Mouse (Mus musculus) limb, embryonic 12.5 days (tissue): ENCODE data around the gene Aldh1l2. TPM values are rescaled to one million over a fixed set of nuclear protein-coding genes. Genes with fewer than 3 reads are reported as not detected.
"Not testable (repeated sequence)": the region's sequence is repeated elsewhere in the genome, so short reads cannot be mapped to it uniquely, and the experiment has no call there.

Source experiments
- ATAC-seq: fragments of 200-750 bp; cut with Nextera tagmentation; 2 replicates; pipeline ENCODE4 v1.8.0; 2017; ENCODE audit warnings: low read depth, moderate TSS enrichment; ENCODE audit not compliant: insufficient number of reproducible peaks, insufficient read depth, low FRiP score, low TSS enrichment
- H3K27ac ChIP-seq: fragments of 300-500 bp; sonication (generic); 2 replicates; pipeline ENCODE4 v1.5.1; 2016; ENCODE audit warnings: mild to moderate bottlenecking, moderate library complexity
- H3K27me3 ChIP-seq: fragments of 300-500 bp; sonication (generic); 2 replicates; pipeline ENCODE4 v1.6.1; 2016; ENCODE audit warnings: mild to moderate bottlenecking, moderate library complexity
- H3K36me3 ChIP-seq: fragments of 300-500 bp; sonication (generic); 2 replicates; pipeline ENCODE4 v1.6.1; 2016; ENCODE audit warnings: mild to moderate bottlenecking, moderate library complexity
- H3K4me1 ChIP-seq: fragments of 300-500 bp; sonication (generic); replicated peaks from 2 replicates; pipeline ENCODE4 v1.6.1; 2016
- H3K4me2 ChIP-seq: fragments of 300-500 bp; sonication (generic); 2 replicates; pipeline ENCODE4 v1.6.1; 2016; ENCODE audit warnings: mild to moderate bottlenecking, moderate library complexity
- H3K4me3 ChIP-seq: fragments of 300-500 bp; sonication (generic); replicated peaks from 2 replicates; pipeline ENCODE4 v1.5.1; 2016; ENCODE audit warnings: mild to moderate bottlenecking
- H3K9ac ChIP-seq: fragments of 300-500 bp; sonication (generic); replicated peaks from 2 replicates; pipeline ENCODE4 v1.6.1; 2016; ENCODE audit warnings: mild to moderate bottlenecking, moderate library complexity
- H3K9me3 ChIP-seq: fragments of 300-500 bp; sonication (generic); 2 replicates; pipeline ENCODE4 v1.6.1; 2016; ENCODE audit warnings: mild to moderate bottlenecking, moderate library complexity
- WGBS: fragments of 180-500 bp; shearing (Covaris S2); methylation state at CpG from one replicate; pipeline ENCODE4 v1.1.7; 2016; 5-methylcytosine and 5-hydroxymethylcytosine counted together
- polyA plus RNA-seq: library from polyadenylated mRNA; unstranded; fragments of >200 nt; fragmentation: Nextera tagmentation; extraction: Ambion mirVana; gene quantifications from 2 replicates; pipeline ENCODE4 v1.2.1, GENCODE M21; 2016

Gene Aldh1l2
- polyA plus RNA-seq, 1 experiment from 2014 or later = 2.1 TPM

DNA sequence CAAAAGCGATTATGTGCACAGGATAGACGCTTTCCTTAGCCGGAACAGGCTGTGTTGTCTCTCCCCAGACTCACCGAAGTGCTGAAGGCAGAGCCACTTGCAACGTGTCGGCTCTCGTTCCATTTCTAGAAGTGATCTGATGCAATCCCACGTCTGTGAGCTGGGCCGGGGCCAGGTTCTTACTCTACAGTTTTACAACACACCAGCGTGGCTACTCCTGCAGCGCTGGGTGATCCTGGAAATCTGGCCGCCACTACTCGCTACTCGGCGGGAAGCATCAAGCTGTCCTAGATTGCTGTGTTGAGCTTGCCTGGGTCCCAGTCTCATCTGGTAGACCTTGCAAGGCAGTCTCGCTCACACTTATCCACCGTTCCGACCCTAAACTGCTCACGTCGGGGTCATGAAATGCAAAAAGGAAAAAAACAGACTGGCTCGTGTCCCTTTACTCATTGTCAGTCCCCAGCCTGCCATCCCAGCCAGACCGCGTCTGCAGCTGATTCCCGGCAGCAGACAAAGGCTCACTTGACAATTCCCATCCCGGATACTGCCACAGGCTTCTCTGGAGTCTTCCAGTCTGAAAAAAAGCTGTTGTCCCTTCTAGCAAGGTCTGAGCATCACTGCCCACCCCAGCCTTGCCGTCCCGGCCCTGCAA lies 556 bp downstream of the Aldh1l2 start:
- Histone ChIP-seq H3K36me3 (no peaks in the 10 kb centered on the region), H3K9ac (peak overlapping the region; percentile 61), H3K4me2 (peak overlapping the region; percentile 97), H3K27me3 (peaks cover 27% of the 10 kb centered on the region), H3K9me3 (no peaks in the 10 kb centered on the region), H3K4me1 (no peaks in the 10 kb centered on the region), H3K27ac (no peak overlapping the region), H3K4me3 (peak overlapping the region; percentile 57)
- ATAC-seq = peak; percentile 67
- 5% methylated on average over 27 of the region's 27 CpGs for whole genome bisulfite sequencing

DNA sequence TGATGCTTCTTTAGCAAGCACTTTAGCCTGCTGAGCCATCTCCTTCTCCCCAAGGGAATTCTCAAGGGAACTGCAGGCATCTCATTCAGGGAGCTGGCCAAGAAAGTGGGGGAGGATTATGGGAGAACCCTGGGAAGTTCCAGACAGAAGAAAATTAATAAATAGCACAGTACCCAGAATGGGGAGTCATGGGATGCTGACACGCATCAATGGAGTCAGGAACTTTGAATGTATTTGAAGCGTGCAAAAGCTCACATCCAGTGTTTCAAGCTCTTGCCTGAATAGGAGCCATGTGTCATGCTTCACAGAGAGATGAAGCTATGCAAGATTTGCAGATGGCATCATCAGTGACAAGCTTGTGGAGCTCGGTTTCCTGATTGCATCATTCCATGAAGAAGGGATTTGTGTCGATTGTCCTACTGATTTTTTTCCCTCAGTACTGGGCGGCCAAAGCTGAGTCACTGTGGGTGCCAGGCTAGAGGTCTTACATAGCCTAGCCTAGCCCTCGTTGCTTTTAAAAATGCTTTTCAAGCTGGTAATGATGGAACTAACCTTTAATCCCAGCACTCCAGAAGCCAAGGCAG lies 3.5 kb downstream of the Aldh1l2 start:
- H3K4me1 ChIP-seq = no peaks in the 10 kb centered on the region
- no peak overlapping the region for H3K9ac ChIP-seq
- no peak overlapping the region for H3K4me3 ChIP-seq
- 85% methylated on average over 6 of the region's 6 CpGs for WGBS
- H3K4me2 ChIP-seq = no peak overlapping the region
- H3K27me3 ChIP-seq = peaks cover 24% of the 10 kb centered on the region
- ATAC-seq = no peak
- H3K36me3 ChIP-seq = no peaks in the 10 kb centered on the region
- H3K27ac ChIP-seq = no peak overlapping the region
- no peaks in the 10 kb centered on the region for H3K9me3 ChIP-seq

DNA sequence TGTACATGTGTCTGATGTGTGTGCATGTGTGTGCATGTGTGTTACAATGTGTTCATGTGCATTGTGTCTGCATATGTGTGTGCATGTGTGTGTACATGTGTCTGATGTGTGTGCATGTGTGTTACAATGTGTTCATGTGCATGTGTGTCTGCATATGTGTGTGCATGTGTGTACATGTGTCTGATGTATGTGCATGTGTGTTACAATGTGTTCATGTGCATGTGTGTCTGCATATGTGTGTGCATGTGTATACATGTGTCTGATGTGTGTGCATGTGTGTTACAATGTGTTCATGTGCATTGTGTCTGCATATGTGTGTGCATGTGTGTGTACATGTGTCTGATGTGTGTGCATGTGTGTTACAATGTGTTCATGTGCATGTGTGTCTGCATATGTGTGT lies 9.7 kb downstream of the Aldh1l2 start:
- H3K4me1 ChIP-seq = not testable (repeated sequence)

DNA sequence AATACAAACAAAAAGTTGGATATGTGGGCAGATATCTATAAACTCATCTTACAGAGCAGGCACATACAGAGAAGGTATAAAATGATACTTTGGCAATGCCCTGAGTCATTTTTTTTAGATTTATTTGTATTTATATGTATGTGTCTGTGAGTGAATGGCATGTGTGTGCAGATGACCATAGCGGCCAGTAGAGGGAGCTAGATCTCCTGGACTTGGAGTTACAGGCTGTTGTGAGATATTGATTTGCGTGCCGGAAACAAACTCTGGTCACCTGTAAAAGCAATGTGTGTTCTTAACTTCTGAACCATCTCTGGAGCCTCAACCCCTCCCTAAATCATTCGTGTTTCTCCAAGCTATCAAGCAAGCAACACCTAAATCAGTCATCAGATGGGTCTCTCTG lies 12.9 kb downstream of the Aldh1l2 start:
- Histone ChIP-seq H3K9ac (no peak overlapping the region), H3K4me2 (no peak overlapping the region), H3K9me3 (no peaks in the 10 kb centered on the region), H3K27me3 (no peaks in the 10 kb centered on the region), H3K27ac (no peak overlapping the region), H3K4me1 (no peaks in the 10 kb centered on the region), H3K4me3 (no peak overlapping the region), H3K36me3 (no peaks in the 10 kb centered on the region)
- ATAC-seq = no peak
- WGBS = 85% methylated on average over 4 of the region's 4 CpGs

More for the DNA sequence above, 9.7 kb downstream of the Aldh1l2 start:
- H3K36me3 ChIP-seq, H3K9me3 ChIP-seq, ATAC-seq, H3K9ac ChIP-seq, H3K4me3 ChIP-seq, H3K27ac ChIP-seq, H3K4me2 ChIP-seq, H3K27me3 ChIP-seq: not testable (repeated sequence)

DNA sequence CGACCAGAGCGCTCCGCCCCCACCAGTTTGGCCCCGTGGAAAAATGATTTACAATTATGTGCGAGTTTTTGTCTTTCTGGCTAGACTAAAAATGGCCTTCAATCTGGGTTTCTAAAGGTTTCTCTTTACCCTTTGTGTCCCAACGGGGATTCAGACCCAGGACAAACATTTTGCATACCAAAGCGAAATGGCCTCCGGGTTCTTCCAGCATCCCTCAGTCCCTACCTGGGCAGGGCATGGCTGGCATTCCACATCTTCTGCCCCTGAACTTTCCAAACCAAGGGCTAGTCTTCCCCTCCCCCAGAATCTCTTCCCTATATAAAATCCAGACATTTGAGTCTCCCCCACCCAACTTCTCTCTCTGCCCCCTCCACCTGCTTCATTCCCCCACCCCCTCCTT lies 20.2 kb downstream of the Aldh1l2 start:
- WGBS = 86% methylated on average over 8 of the region's 8 CpGs
- no peak overlapping the region for H3K4me2 ChIP-seq
- no peak overlapping the region for H3K9ac ChIP-seq
- H3K27me3 ChIP-seq = no peaks in the 10 kb centered on the region
- H3K4me3 ChIP-seq = no peak overlapping the region
- no peak overlapping the region for H3K27ac ChIP-seq
- no peaks in the 10 kb centered on the region for H3K4me1 ChIP-seq
- ATAC-seq = no peak
- no peaks in the 10 kb centered on the region for H3K36me3 ChIP-seq
- peaks cover 6% of the 10 kb centered on the region; the same call in 1 of the 2 replicates for H3K9me3 ChIP-seq

DNA sequence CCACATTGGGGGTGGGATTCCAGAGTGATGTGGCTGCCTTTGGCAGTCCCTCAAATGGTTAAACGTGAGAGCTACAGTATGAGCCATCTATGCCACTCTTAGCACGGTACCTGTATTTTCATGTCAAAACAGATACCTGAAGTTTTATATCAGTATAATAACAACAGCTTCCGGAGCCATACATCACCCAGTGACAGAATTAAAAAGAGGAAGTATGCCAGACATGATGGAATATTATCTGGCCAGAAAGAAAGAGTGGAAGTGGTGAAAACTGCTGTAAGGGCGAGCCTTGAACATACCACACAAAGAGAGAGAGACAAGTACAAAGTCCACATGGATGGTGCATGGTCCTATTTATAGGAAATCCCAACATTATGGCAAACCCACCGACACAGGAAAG lies 22.6 kb downstream of the Aldh1l2 start:
- Histone ChIP-seq H3K9ac (no peak overlapping the region), H3K27ac (no peak overlapping the region), H3K27me3 (no peaks in the 10 kb centered on the region), H3K36me3 (no peaks in the 10 kb centered on the region), H3K4me3 (no peak overlapping the region), H3K4me2 (no peak overlapping the region), H3K9me3 (peaks cover 6% of the 10 kb centered on the region; the same call in 1 of the 2 replicates), H3K4me1 (no peaks in the 10 kb centered on the region)
- no peak for ATAC-seq
- 82% methylated on average over 5 of the region's 5 CpGs for WGBS

DNA sequence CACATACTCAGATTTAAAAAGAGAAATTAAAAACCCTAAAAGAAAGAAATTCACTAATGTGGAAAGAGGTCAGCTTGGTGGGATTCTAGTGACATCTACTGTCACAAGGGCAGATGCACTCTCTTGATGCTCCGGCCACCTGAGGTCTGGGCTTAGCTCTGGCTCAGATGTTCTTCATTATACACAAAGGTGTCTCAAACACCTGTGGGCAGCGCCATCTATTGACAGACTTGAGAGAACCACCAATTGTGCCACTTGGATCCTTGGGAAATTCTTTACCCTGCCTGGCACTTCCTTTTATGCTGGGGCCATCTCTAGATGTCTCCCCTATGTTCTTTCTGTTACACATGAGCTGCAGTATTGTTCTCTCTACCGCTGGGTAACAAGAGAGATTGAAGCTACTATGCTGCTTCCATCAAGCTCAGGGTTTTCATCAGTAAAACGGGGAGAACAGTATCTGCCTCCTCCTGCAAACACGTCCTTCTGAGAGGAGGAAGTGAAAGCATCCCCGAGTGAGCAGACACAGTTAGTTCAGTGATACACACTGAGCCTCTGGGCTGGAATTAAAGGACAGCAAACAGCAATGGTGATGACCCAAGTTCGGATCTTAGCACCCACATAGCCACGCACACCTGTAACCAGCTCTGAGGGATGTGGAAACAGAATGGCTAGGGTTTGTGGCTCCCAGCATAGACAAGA lies 24.8 kb downstream of the Aldh1l2 start:
- Histone ChIP-seq H3K4me3 (no peak overlapping the region), H3K9ac (no peak overlapping the region), H3K4me2 (no peak overlapping the region), H3K36me3 (no peaks in the 10 kb centered on the region), H3K4me1 (no peaks in the 10 kb centered on the region), H3K27ac (no peak overlapping the region), H3K9me3 (peaks cover 6% of the 10 kb centered on the region; the same call in 1 of the 2 replicates), H3K27me3 (no peaks in the 10 kb centered on the region)
- ATAC-seq = no peak
- 63% methylated on average over 8 of the region's 8 CpGs for WGBS

DNA sequence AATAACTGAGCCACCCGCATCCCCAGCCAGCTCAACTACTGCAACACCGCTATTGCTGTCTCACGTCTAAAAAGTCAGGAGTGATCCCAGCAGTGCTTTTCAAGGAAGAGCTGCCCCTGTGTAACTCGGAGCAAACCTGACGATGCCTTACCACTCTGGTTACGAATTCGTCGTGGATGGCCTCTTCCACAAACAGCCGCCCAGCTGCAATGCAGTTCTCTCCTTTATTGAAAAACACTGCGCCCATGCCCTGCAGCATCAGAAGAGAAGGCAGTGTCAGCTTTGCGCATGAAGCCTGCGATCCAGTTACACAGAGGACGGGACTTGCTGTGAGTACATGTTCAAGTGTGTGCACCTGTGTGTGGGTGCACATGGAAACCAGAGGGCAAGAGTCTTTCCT lies 36.6 kb downstream of the Aldh1l2 start:
- WGBS = 87% methylated on average over 13 of the region's 13 CpGs
- no peaks in the 10 kb centered on the region for H3K36me3 ChIP-seq
- H3K27me3 ChIP-seq = no peaks in the 10 kb centered on the region
- no peak overlapping the region for H3K4me2 ChIP-seq
- H3K27ac ChIP-seq = no peak overlapping the region
- ATAC-seq = no peak
- no peaks in the 10 kb centered on the region for H3K9me3 ChIP-seq
- H3K4me1 ChIP-seq = no peaks in the 10 kb centered on the region
- no peak overlapping the region for H3K4me3 ChIP-seq
- H3K9ac ChIP-seq = no peak overlapping the region

DNA sequence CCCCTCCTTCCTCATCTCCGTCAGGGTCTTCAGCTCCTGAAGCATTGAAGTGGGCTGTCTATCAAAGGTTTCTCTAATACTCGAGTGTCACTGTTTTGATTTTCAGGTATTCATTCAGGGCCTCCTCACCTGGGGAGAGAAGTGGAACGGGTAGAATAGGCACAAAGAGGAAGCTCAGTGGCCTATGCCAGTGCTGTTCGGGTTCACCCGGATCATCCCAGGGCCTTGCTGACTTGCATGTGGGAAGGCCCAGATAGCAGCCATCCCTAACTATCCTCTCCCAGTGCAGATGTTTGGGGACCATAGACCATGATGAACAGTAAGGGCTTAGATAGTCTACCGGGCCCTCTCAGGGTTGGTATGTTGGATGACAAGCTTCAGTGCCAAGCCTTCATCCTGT lies 43.4 kb downstream of the Aldh1l2 start:
- Histone ChIP-seq H3K9me3 (no peaks in the 10 kb centered on the region), H3K4me3 (no peak overlapping the region), H3K4me2 (no peak overlapping the region), H3K36me3 (no peaks in the 10 kb centered on the region), H3K9ac (no peak overlapping the region), H3K27me3 (no peaks in the 10 kb centered on the region), H3K27ac (no peak overlapping the region), H3K4me1 (no peaks in the 10 kb centered on the region)
- WGBS = 83% methylated on average over 6 of the region's 6 CpGs
- no peak for ATAC-seq

DNA sequence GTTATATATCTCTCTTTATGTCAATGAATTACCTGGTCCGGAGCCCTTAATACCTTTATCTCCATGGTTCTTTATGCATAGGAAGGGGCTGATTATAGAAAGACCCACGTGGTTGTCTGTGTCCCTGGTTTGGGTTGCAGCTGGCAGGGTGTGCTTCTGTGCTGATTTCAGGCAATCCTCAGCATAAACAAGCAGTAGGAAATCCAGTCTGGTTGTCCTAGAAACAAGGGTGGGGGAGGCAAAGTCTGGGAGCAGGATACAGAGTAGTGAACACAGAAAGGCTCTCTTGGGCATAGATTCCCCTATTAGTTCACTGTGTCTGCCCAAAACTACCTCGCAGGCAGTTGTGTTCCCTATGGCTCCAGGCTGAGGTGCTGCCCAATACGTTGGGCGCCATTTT lies 56.7 kb downstream of the Aldh1l2 start:
- Histone ChIP-seq H3K9ac (no peak overlapping the region), H3K36me3 (no peaks in the 10 kb centered on the region), H3K4me2 (no peak overlapping the region), H3K27me3 (no peaks in the 10 kb centered on the region), H3K4me1 (no peaks in the 10 kb centered on the region), H3K27ac (no peak overlapping the region), H3K9me3 (peaks cover 8% of the 10 kb centered on the region; the same call in 1 of the 2 replicates), H3K4me3 (no peak overlapping the region)
- no peak for ATAC-seq
- WGBS = 85% methylated on average over 5 of the region's 5 CpGs

DNA sequence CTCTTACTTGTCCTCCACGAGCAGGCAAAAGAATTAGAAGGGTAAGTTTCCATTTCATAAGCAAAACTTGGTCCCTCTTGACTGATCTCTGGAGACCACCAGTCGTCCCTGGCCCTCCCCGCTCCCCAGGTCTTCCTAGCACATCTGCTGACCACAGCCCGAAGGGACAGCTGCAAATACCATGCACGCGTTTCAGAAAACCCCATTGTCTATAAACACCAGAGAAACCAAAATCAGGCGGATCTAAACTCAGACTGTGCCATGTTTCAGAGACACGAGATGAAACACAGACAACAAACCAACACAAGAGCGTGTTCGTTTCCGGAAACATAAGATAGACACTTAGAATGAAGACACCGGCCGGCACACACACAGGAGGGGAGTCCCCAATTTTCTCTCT lies 58.7 kb downstream of the Aldh1l2 start:
- no peaks in the 10 kb centered on the region for H3K36me3 ChIP-seq
- no peak overlapping the region for H3K27ac ChIP-seq
- H3K4me3 ChIP-seq = no peak overlapping the region
- peaks cover 8% of the 10 kb centered on the region; the same call in 1 of the 2 replicates for H3K9me3 ChIP-seq
- no peak overlapping the region for H3K9ac ChIP-seq
- ATAC-seq = no peak
- H3K4me2 ChIP-seq = no peak overlapping the region
- H3K4me1 ChIP-seq = no peaks in the 10 kb centered on the region
- 96% methylated on average over 13 of the region's 13 CpGs for WGBS
- H3K27me3 ChIP-seq = no peaks in the 10 kb centered on the region
